Mouse (Mus musculus) naive thymus-derived CD4-positive, alpha-beta T cell, adult 2 months (primary cell): ENCODE measurements around the gene Hmmr.

ENCODE experiments used
- DNase-seq: peaks from one replicate; pipeline ENCODE4 v3.0.0-alpha.2; 2011; ENCODE audit warnings: low read depth

Hmmr gene

DNA sequence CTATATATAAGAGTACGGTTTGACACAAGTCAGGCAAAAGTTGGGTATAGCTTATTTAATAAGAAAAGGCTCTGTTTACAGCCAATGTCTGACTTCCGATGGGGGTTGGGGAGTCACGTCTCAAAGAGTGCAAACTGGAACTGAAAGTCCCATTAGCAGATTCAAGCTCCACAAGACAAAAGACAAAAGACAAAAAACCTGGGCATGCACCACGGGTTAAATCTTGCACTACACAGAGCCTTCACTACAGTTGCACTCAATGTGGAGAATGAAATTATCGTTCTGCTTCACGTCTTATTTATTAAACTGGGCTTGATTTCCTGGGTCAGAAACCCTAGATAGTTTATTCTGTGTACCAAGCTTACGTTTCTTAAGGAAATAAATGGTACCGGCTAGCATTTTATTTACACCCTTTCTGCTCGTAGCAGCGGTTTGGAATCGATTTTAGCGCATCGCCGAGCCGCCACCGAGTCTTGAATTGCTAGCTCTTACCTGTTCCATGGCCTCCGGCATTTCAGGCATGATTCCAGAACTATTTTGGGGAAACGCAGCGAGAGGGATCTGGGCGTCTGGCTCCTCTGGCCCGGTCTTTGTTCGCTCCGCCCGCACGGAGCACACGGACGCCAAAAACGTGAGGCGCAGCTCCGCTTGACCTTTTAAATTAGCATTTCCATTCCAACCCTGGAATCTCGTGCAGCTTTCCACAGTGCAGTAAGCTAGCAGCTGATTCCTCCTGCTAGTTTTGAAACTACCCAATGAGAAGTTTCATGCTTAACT lies 38.7 kb downstream of the Hmmr start:
- DNase-seq: peak; percentile 79

DNA sequence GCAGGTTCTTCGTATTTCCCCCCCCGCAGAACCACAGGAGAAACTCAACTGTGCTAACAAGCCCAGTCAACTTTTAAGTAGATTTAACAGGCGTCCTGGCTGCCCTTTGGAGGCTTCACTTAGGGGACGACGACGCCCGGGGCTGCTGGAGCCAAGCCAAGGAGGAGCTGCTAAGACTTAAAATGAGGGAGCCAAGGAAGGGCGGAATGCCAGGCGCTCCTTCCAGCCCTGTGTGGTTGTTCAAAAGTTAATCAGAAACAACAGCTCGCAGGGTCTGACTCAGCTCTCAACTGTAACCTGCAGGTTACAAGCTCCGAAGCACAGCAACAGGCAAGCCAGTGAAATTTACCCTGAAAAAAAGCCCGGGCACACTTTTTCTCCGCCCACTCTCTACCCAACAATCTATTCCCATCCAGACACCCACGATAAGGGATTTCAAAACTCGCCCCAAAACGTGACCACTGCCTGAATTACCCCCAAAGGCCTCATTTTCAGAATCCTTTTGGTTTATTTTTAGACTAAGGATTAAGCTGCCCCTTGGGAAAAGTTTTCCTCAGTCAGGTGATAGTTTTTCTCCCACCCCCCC lies 39.8 kb downstream of the Hmmr start:
- peak; percentile 50 for DNase-seq

DNA sequence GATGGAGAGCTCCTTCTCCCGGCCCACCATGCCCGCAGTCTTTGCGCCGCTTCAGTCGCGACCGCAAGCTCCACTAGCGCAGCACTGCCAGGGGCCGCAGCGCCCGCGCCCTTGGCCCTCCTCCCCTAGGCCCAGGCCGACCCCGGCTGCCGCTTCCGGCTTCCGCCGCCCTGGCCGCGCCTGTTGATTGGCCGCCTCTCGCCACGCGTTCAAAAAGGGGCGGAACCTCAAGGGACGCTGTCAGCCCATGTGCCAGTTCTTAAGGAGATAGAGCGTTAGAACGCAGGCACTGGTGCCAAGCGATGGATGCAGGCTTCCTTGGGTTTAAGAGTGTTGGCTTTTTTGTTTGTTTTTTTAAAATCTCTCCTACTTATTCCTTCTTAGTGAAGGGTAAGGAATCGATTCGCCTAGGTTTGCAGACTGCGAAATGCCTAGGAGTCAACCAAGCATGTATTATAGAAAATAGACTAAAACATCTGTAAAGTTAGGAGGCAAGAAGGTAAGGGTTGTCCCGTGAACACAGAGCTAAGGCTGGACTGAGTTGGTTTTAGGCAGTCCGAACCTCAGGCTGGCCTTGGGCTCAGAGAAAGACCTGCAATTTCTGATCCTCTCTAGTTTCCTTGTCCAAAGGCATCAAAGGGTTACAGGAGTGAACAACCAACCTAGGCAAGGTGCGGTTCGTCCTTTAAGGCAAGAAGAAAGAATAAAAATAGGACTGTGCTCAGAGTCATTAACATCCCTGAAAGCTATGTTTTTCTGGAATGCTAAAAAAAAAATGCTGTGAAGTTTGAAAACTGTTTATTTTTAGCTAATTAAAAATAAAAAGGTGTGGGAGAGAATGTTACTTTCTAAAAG lies 40.5 kb downstream of the Hmmr start:
- DNase-seq: peak; percentile 94

DNA sequence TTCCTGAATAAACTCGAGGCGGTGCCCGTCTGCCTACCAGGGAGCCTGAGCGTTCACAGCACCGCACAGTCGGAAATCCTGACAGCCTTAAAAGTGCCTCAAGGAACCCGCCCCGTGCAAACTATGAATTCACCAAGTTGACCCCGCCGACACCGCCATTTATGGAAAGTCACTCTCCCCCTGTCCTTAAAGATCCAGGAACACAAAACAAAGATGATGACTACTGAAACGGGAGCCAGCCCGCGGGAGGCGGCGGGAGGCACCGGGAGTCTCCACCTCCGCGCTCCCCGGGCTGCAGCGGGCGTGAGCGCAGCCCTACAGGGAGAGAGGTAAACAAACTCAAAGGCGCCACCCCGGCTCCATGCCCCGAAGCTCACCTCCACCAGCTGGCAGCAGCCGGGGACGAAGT lies 41.1 kb downstream of the Hmmr start:
- no peak for DNase-seq

DNA sequence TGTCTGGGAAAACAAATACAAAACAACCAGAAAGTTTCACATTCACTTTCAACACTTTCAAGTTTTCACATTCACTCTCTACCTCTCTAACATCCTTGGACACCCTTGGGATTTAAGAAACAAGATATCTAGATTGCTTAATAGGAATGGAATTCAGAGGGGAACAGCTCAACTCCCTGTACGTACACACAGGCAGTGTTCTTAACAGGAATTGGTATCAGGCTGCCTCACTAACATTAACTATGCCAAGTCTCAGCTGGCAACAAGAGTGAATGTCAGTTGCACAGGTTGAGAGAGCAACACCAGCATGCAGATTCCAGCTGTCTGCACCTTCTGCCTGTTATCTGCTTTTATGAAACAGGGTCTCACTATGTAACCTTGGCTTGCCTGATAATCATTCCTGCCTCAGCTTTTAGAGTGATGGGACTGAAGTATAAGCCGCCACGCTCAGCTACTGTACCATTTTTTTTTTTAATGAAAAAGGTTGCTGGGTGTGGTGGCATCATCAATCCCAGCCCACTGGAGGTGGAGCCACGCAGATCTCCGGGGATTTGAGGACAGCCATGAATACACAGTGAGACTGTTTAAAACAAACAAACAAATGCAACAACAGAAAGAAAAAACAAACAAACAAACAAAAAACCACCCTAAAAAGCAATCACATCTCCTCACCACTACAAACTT lies 42.6 kb downstream of the Hmmr start:
- DNase-seq: peak; percentile 15

DNA sequence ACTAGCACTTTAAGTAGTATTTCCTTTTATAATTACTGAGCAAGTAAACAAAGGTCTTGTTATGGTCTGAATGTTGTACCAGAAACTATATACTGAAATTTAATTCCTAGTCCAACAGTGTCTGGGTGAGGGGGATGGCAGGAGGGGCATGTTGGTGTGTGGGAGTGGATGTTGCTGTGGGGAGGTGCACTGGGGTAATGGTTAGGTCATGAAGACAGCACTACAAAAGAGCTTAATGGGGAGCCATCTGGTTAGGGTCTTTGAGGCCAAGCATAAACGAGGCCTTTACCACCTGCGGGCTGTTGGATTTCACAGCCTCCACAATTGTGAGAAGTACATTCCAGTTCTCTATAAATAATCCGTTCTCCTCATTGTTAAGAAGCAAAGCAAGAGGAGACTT lies 49.9 kb downstream of the Hmmr start:
- no peak for DNase-seq

DNA sequence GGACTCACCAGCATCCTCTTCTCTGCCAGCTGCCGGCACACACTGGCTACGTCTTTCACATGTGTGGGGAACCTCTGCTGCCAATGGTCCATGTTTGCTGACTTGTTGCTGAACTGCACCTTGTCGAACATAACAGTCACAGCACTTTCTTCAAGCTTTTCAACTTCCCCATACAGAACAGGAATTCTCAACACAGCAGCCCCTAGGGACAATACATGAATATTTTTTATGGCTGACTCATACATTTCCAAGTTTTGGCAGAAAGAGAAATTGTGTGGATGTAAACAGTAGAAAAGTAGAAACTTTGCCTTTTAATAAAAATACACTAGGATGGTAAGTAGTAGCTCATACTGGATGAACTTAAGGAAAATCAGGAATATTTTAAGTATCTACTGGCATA lies 50.8 kb downstream of the Hmmr start:
- no peak for DNase-seq

DNA sequence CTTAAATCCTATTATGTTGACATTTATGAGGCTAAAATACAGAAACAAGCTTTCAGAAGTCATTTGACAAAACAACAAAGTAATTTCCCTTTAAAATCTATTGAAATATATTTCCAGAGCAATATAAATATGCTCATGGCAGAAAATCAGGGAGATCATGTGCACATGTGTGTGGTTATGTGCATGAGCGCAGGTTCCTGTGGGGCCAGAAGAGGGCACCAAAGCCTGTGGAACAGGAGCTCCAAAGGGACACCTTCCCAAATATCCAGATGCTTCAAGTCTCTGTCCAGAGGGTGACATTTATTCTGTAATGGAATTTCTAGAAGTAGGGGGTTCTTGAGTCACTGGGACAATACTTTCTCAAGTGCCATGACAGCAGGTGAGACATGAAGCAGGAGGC lies 56.1 kb downstream of the Hmmr start:
- DNase-seq: peak; percentile 35

DNA sequence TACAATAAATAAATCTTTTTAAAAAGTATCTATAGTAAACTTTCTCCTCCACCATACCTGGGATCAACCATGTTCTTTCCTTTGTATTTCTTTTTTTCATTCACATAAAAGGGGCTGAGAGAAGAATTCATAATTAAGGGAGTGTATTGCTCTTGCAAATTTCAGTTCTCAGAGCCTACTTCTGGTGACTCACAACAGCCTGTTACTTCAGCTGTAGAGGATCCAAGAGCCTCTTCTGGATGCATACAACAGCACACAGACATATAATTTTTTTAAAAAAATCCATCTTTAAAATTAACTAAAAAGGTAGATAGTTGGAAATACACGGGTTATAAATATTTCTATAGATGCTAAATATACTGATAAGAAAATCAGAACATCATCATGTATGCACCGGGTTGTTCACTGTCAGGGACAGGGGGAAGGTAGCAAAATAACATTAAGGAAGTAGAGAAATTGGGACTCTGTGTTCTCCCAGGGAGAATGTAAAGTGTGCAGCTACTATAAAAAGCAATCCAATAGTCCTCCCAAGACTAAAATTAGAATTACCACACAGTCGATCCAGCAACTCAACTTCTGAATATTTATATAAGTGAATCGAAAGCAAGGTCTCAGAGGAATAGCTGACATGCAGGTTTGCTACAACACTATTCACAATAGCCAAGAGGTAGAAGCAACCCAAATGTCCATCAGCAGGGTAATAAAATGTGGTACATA lies 58.0 kb downstream of the Hmmr start:
- DNase-seq: no peak
